Mouse (Mus musculus): ENCODE data around the gene Htt. TPM values are rescaled to one million over a fixed set of nuclear protein-coding genes. Genes with fewer than 3 reads are reported as not detected.

Gene Htt
- polyA plus RNA-seq, 1 experiment from 2014 or later: 18.7 TPM

GRCm38 (mm10) chr5:34904412-34904811 lies 142.9 kb downstream of the Htt start:
- H3K9ac ChIP-seq (replicated peaks; ENCODE audit: low read depth, low read length): no peak overlapping the region
- H3K4me1 ChIP-seq (replicated peaks; ENCODE audit: control insufficient read depth, insufficient read depth, low read length): no peaks in the 10 kb centered on the region
- H3K4me2 ChIP-seq (ENCODE audit: low read length): no peak overlapping the region
- no peak for ATAC-seq
- no peak overlapping the region for H3K27ac ChIP-seq (ENCODE audit: low read length)
- no peaks in the 10 kb centered on the region for H3K9me3 ChIP-seq (ENCODE audit: control insufficient read depth, low read length)
- H3K4me3 ChIP-seq (replicated peaks; ENCODE audit: low read length): no peak overlapping the region
- no peaks in the 10 kb centered on the region for H3K27me3 ChIP-seq (replicated peaks; ENCODE audit: control insufficient read depth, insufficient read depth, low read length)
- peaks cover 33% of the 10 kb centered on the region for H3K36me3 ChIP-seq (ENCODE audit: control insufficient read depth, insufficient read depth)

- 93% methylated on average over 4 of the region's 4 CpGs for WGBS
- H3K4me3 ChIP-seq (replicated peaks; ENCODE audit: low read length): no peak overlapping the region
- no peaks in the 10 kb centered on the region for H3K4me1 ChIP-seq (replicated peaks; ENCODE audit: control insufficient read depth, insufficient read depth, low read length)
- no peaks in the 10 kb centered on the region for H3K9me3 ChIP-seq (ENCODE audit: control insufficient read depth, low read length)
- no peaks in the 10 kb centered on the region for H3K27me3 ChIP-seq (replicated peaks; ENCODE audit: control insufficient read depth, insufficient read depth, low read length)
- no peak overlapping the region for H3K27ac ChIP-seq (ENCODE audit: low read length)
- ATAC-seq: no peak
- peaks cover 22% of the 10 kb centered on the region for H3K36me3 ChIP-seq (ENCODE audit: control insufficient read depth, insufficient read depth)
- H3K4me2 ChIP-seq (ENCODE audit: low read length): no peak overlapping the region
- no peak overlapping the region for H3K9ac ChIP-seq (replicated peaks; ENCODE audit: low read depth, low read length)
These were observed 145.7 kb downstream of the Htt start for GRCm38 (mm10) chr5:34907230-34907629.

- WGBS: 80% methylated on average over 6 of the region's 6 CpGs
- no peak for ATAC-seq
- H3K4me1 ChIP-seq (replicated peaks; ENCODE audit: control insufficient read depth, insufficient read depth, low read length): no peaks in the 10 kb centered on the region
- H3K4me3 ChIP-seq (replicated peaks; ENCODE audit: low read length): no peak within 1 kb of the TSS
- H3K9me3 ChIP-seq (ENCODE audit: control insufficient read depth, low read length): no peaks in the 10 kb centered on the region
- H3K9ac ChIP-seq (replicated peaks; ENCODE audit: low read depth, low read length): no peak within 1 kb of the TSS
- no peaks in the 10 kb centered on the region for H3K27me3 ChIP-seq (replicated peaks; ENCODE audit: control insufficient read depth, insufficient read depth, low read length)
- H3K27ac ChIP-seq (ENCODE audit: low read length): no peak within 1 kb of the TSS
- peaks cover 22% of the 10 kb centered on the region for H3K36me3 ChIP-seq (ENCODE audit: control insufficient read depth, insufficient read depth)
- no peak within 1 kb of the TSS for H3K4me2 ChIP-seq (ENCODE audit: low read length)
These were observed 146.6 kb downstream of the Htt start, which contains the start of gene Msantd1 for GRCm38 (mm10) chr5:34907910-34908725. Gene Msantd1, plus strand, starts transcription at chr5:34908012.

- Histone ChIP-seq H3K4me2 (ENCODE audit: low read length) (no peak overlapping the region), H3K27me3 (replicated peaks; ENCODE audit: control insufficient read depth, insufficient read depth, low read length) (no peaks in the 10 kb centered on the region), H3K9ac (replicated peaks; ENCODE audit: low read depth, low read length) (no peak overlapping the region), H3K4me3 (replicated peaks; ENCODE audit: low read length) (no peak overlapping the region), H3K4me1 (replicated peaks; ENCODE audit: control insufficient read depth, insufficient read depth, low read length) (no peaks in the 10 kb centered on the region), H3K36me3 (ENCODE audit: control insufficient read depth, insufficient read depth) (peaks cover 21% of the 10 kb centered on the region), H3K27ac (ENCODE audit: low read length) (no peak overlapping the region), H3K9me3 (ENCODE audit: control insufficient read depth, low read length) (no peaks in the 10 kb centered on the region)
- no peak for ATAC-seq
- WGBS: 76% methylated on average over 9 of the region's 9 CpGs
These were observed 147.4 kb downstream of the Htt start for GRCm38 (mm10) chr5:34908726-34909633.

- no peak overlapping the region for H3K27ac ChIP-seq (ENCODE audit: low read length)
- no peak for ATAC-seq
- no peak overlapping the region for H3K4me2 ChIP-seq (ENCODE audit: low read length)
- H3K4me1 ChIP-seq (replicated peaks; ENCODE audit: control insufficient read depth, insufficient read depth, low read length): no peaks in the 10 kb centered on the region
- WGBS: 100% methylated on average over 1 of the region's 1 CpGs
- H3K9ac ChIP-seq (replicated peaks; ENCODE audit: low read depth, low read length): no peak overlapping the region
- no peaks in the 10 kb centered on the region for H3K9me3 ChIP-seq (ENCODE audit: control insufficient read depth, low read length)
- no peak overlapping the region for H3K4me3 ChIP-seq (replicated peaks; ENCODE audit: low read length)
- H3K36me3 ChIP-seq (ENCODE audit: control insufficient read depth, insufficient read depth): peaks cover 15% of the 10 kb centered on the region
- no peaks in the 10 kb centered on the region for H3K27me3 ChIP-seq (replicated peaks; ENCODE audit: control insufficient read depth, insufficient read depth, low read length)
These were observed 148.3 kb downstream of the Htt start for GRCm38 (mm10) chr5:34909634-34910503.

- ATAC-seq: no peak
- H3K9me3 ChIP-seq (ENCODE audit: control insufficient read depth, low read length): no peaks in the 10 kb centered on the region
- H3K27me3 ChIP-seq (replicated peaks; ENCODE audit: control insufficient read depth, insufficient read depth, low read length): no peaks in the 10 kb centered on the region
- no peak overlapping the region for H3K27ac ChIP-seq (ENCODE audit: low read length)
- H3K4me2 ChIP-seq (ENCODE audit: low read length): no peak overlapping the region
- WGBS: 88% methylated on average over 4 of the region's 4 CpGs
- H3K4me1 ChIP-seq (replicated peaks; ENCODE audit: control insufficient read depth, insufficient read depth, low read length): no peaks in the 10 kb centered on the region
- peaks cover 9% of the 10 kb centered on the region; the same call in 1 of the 2 replicates for H3K36me3 ChIP-seq (ENCODE audit: control insufficient read depth, insufficient read depth)
- H3K9ac ChIP-seq (replicated peaks; ENCODE audit: low read depth, low read length): no peak overlapping the region
- H3K4me3 ChIP-seq (replicated peaks; ENCODE audit: low read length): no peak overlapping the region
These were observed 148.9 kb downstream of the Htt start for GRCm38 (mm10) chr5:34910504-34910815.

GRCm38 (mm10) chr5:34915801-34916200 lies 154.3 kb downstream of the Htt start:
- 19% methylated on average over 1 of the region's 1 CpGs for WGBS
- peak; percentile 79 for ATAC-seq
- no peak overlapping the region for H3K9ac ChIP-seq (replicated peaks; ENCODE audit: low read depth, low read length)
- H3K27ac ChIP-seq (ENCODE audit: low read length): no peak overlapping the region
- no peaks in the 10 kb centered on the region for H3K27me3 ChIP-seq (replicated peaks; ENCODE audit: control insufficient read depth, insufficient read depth, low read length)
- no peaks in the 10 kb centered on the region for H3K36me3 ChIP-seq (ENCODE audit: control insufficient read depth, insufficient read depth)
- peaks cover 14% of the 10 kb centered on the region for H3K4me1 ChIP-seq (replicated peaks; ENCODE audit: control insufficient read depth, insufficient read depth, low read length)
- no peak overlapping the region for H3K4me2 ChIP-seq (ENCODE audit: low read length)
- no peak overlapping the region for H3K4me3 ChIP-seq (replicated peaks; ENCODE audit: low read length)
- H3K9me3 ChIP-seq (ENCODE audit: control insufficient read depth, low read length): no peaks in the 10 kb centered on the region

GRCm38 (mm10) chr5:34917234-34917655 lies 155.7 kb downstream of the Htt start:
- no peaks in the 10 kb centered on the region for H3K36me3 ChIP-seq (ENCODE audit: control insufficient read depth, insufficient read depth)
- H3K4me3 ChIP-seq (replicated peaks; ENCODE audit: low read length): no peak overlapping the region
- peak overlapping the region; percentile 38 for H3K9ac ChIP-seq (replicated peaks; ENCODE audit: low read depth, low read length)
- WGBS: 26% methylated on average over 10 of the region's 10 CpGs
- ATAC-seq: peak; percentile 67
- peak overlapping the region; percentile 66 for H3K27ac ChIP-seq (ENCODE audit: low read length)
- H3K9me3 ChIP-seq (ENCODE audit: control insufficient read depth, low read length): no peaks in the 10 kb centered on the region
- no peaks in the 10 kb centered on the region for H3K27me3 ChIP-seq (replicated peaks; ENCODE audit: control insufficient read depth, insufficient read depth, low read length)
- no peak overlapping the region for H3K4me2 ChIP-seq (ENCODE audit: low read length)
- H3K4me1 ChIP-seq (replicated peaks; ENCODE audit: control insufficient read depth, insufficient read depth, low read length): peaks cover 14% of the 10 kb centered on the region

GRCm38 (mm10) chr5:34918785-34919184 lies 157.2 kb downstream of the Htt start:
- Histone ChIP-seq H3K4me3 (replicated peaks; ENCODE audit: low read length) (no peak overlapping the region), H3K36me3 (ENCODE audit: control insufficient read depth, insufficient read depth) (peaks cover 3% of the 10 kb centered on the region), H3K9ac (replicated peaks; ENCODE audit: low read depth, low read length) (no peak overlapping the region), H3K27ac (ENCODE audit: low read length) (no peak overlapping the region), H3K27me3 (replicated peaks; ENCODE audit: control insufficient read depth, insufficient read depth, low read length) (no peaks in the 10 kb centered on the region), H3K4me2 (ENCODE audit: low read length) (no peak overlapping the region), H3K9me3 (ENCODE audit: control insufficient read depth, low read length) (no peaks in the 10 kb centered on the region), H3K4me1 (replicated peaks; ENCODE audit: control insufficient read depth, insufficient read depth, low read length) (peaks cover 14% of the 10 kb centered on the region)
- WGBS: 92% methylated on average over 3 of the region's 3 CpGs
- ATAC-seq: no peak

Data from forebrain, embryonic 16.5 days (tissue).